Mouse (Mus musculus) left cerebral cortex, postnatal 14 days (tissue): Measurements from ENCODE around the gene Sh3bp5. TPM values are rescaled to one million over a fixed set of nuclear protein-coding genes. Genes with fewer than 3 reads are reported as not detected.

Experiments used
- DNase-seq, 2 experiments: peaks; one replicate each; pipeline ENCODE4 v3.0.0; 2021 to 2022; ENCODE audit warnings: low spot score in 2 of 2, mixed read lengths in 1 of 2
- intact Hi-C: fragments of 180-260 bp; cut with DNase I; formaldehyde crosslinking; loops from one replicate; pipeline ENCODE4 v1.15.1; 2025
- total RNA-seq, 2 experiments: library from RNA; stranded (reverse); gene quantifications; 2 replicates each; pipeline ENCODE4 v1.2.3; 2021

Gene Sh3bp5
- total RNA-seq, 2 experiments from 2014 or later, result 73.5 to 73.9 TPM

DNA sequence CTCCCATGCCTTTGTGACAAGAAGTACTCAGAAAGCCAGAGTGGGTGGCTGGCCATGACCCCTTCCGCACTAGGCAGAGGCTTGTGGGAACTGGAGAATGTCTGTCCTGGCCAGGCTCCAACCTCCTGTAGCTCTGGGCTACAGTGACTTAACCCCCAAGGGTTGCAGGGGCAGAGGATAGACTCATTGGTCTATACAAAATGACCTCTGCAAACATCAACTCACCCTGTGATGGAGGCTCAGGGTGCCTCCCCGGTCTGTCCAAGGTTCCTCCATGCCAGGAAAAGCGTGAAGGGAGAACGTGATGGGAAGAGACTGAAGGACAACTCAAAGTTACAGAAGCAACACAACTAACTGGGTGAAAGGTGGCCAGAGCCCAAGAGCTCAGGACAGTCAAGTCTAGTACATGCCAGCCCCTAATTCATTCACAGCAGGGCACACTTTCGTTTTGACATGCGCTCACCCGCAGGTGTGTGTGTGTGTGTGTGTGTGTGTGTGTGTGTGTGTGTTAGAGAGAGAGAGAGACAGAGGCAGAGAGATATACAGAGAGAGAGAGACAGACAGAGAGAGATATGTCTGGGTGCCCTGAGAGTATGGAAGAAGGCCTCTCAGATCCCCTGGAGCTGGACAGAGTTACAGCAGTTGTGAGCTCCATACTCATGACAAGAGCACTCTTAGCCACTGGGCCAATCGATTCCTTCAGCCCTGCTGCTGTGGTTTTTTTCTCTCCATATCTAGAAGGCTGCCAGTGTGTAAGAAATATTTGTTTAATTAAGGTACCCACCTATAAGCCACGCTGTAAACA lies 37.9 kb downstream of the Sh3bp5 start:
- intact Hi-C loops, result no loop called here
- DNase-seq, result no peak

- intact Hi-C loops, result no loop called here
- no peak for DNase-seq
These were observed 38.5 kb downstream of the Sh3bp5 start for GRCm38 (mm10) chr14:31397353-31397752.

- intact Hi-C loops, result no loop called here
- no peak for DNase-seq
These were observed 39.5 kb downstream of the Sh3bp5 start for GRCm38 (mm10) chr14:31396428-31396827.

- intact Hi-C loops, result no loop called here
- DNase-seq, result no peak
These were observed 40.2 kb downstream of the Sh3bp5 start for GRCm38 (mm10) chr14:31395629-31396199.

- intact Hi-C loops, result no loop called here
- DNase-seq, result no peak
These were observed 40.9 kb downstream of the Sh3bp5 start for GRCm38 (mm10) chr14:31394822-31395532.

DNA sequence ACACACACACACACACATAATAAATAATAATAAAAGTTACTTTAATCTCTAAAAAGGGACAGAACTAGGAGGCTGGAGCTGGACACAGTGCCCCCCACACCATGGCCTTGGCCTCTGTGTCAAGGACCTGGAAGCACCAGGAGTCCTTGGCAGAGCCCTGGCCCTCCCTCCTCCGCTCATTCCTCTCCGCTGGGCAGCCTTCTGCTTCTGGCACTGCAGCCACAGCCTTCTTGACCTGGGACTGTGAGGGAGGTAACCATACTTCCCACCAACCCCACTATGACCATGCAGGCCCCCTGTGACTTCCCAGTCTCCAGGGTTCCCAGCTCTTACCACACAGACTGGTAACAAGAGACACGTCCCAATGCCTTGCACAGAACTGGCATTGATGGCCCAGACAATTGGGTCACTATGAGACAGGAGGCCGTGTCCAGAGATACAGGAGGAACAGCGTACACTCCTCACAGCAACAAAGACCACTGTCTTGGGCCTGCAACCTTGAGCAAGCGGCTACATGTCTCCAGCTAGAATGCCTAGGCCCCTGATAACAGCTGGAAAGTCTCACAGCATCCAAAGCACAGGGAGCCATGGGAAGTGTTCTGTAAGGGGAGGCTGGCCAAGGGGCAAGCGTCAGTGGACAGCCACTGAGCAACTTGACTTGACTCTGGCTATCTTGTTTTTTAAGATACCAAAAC lies 41.8 kb downstream of the Sh3bp5 start:
- DNase-seq, result no peak

DNA sequence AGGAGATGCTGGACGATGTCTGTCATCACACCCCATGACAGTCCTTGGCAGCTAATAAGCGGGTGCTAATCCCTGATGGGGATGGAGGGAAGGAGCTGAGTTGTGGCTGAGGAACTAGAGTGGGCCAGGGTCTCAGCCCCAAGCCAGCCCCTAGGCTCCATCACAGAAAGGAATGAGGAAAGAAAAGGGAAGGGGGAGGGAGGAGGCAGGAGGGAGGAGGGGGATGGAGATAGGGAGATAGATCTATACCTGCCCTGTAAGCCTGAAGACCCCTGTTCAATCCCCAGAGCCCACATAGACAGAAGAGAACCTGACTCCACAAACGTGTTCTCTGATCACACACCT lies 42.4 kb downstream of the Sh3bp5 start:
- no peak for DNase-seq
- intact Hi-C loops, result no loop called here

More for the DNA sequence above, 41.8 kb downstream of the Sh3bp5 start:
- intact Hi-C loops, result no loop called here

DNA sequence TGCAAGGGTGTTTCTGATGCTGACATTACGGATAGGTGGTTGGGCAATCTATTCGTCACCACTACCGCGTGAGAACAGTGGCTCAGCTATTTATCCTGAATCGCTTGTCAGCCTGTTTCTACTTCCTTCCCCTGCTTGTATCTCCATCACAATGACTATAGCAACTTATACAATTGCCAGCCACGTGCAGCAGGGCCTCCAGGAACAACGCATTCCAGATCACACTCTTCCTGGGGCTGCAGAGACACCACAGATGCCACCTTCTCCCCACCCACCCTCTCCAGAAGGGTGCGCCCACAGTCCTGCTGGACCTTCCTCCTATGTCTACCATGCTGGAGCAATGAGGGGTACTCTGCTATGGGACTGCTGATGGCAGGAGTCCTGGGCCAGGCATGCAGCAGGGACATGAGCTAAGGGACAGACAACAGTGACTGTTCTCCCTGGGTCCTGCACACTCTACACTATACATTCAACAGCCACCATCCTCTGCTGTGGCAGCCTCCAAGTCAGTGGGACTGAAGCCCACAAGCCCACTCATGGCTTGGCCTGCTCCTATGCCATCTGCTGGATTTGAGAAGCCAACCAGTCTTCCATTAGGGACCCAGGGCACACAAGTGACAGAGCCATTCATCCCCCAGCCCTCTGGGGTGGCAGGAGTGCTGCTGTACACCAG lies 42.9 kb downstream of the Sh3bp5 start:
- intact Hi-C loops, result no loop called here
- peak; percentile 52 to 84 for DNase-seq

GRCm38 (mm10) chr14:31392300-31392699 lies 43.6 kb downstream of the Sh3bp5 start:
- intact Hi-C loops, result no loop called here
- DNase-seq, result no peak

GRCm38 (mm10) chr14:31389421-31390147 lies 46.3 kb downstream of the Sh3bp5 start:
- DNase-seq, result no peak
- intact Hi-C loops, result loop anchor here (5.0 kb wide), 1 partner anchor 83 kb away; no protein-coding TSS in a partner anchor

- intact Hi-C loops, result loop anchor here (5.0 kb wide), 1 partner anchor 84 kb away; no protein-coding TSS in a partner anchor
- no peak for DNase-seq
These were observed 47.6 kb downstream of the Sh3bp5 start for GRCm38 (mm10) chr14:31388086-31388872.

DNA sequence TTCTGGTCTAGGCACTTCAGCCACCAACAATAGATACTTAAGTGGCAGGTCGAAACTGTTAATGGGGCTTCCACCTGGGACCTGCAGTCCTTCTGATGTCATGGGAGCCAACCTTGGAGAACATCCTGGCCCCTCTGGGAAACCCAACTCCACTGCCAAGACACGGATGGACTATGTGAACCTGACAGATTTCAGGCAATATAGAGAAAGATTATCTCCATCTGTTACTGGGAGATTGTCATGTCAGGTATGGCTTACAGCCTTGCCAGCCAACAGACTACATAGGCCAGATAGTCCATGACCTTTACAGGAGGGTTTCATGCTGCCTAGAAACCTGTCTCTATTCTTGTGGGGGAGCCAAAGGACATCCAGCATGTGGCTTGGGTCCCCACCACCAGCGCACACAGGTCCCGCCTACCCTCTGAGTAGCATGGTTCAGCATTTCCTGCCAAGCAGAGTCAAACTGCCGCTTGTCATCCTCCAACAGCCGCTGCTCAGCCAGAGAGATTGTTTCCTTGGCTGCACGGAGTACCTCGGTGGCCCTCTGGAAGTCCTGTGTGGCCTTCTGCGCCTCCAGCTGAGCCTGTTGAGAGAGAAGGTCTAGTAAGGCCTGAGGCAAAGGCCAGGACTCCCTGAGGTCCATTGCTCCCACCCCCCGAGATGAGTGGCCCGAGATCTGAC lies 48.4 kb downstream of the Sh3bp5 start:
- no peak for DNase-seq

DNA sequence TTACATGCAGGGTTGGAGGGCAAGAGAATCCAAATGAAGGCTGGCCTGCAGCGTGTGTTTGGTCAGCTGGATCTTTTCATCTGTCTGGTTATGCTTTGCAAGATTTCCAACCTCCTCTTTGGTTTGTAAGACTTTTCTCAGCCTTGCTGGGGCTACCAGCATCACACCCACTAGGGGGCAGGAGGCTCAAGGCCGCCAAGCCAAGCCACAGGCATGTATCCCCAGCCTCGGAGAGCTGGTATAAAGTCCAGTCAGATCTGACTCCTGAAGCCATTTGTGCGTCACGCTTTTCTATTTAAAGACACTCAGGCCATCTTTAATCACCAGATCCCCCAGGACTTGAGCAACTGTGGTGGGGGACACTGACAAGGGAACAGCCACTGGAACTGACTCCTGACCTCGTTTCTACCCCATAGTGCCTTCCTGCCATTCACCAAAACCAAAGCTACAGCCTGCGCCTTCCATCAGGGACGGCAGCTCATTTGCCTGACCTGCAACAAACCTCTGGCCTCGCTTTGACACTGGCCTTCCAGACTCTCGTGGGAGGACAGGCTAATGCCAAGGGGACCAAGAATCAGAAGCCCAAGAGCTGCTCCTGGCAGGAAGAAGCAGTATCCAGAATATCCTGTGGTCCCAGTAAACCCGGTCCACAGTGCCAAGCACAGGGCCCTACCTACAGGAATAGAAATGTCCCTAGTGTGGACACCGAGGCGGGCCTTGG lies 49.7 kb downstream of the Sh3bp5 start:
- peak; percentile 76 to 81 for DNase-seq
- intact Hi-C loops, result loop anchor here (2.0 to 5.0 kb wide), 2 partner anchors 51 to 86 kb away; partner anchors contain the start of gene Sh3bp5

More for the DNA sequence above, 48.4 kb downstream of the Sh3bp5 start:
- intact Hi-C loops, result loop anchor here (5.0 kb wide), 1 partner anchor 85 kb away; no protein-coding TSS in a partner anchor

DNA sequence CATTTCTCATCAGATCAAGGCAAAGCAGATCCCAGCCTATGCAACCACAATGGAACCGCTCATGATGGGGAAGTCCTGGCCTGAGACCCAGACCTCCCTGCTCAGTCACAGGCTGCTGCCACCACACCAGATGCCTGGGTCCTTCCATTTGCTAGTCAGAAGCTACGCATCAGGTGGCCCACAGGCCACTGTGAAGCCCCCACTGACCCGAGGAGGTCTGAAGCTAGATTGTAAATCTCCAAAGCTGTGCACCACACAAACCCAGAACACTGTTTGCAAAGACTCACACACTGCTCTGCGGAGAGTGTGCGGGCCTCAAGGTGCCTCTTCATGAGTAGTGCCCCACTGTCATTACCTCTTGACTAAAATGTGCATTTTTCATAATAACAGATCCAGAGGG lies 50.5 kb downstream of the Sh3bp5 start:
- intact Hi-C loops, result loop anchor here (2.0 to 5.0 kb wide), 2 partner anchors 51 to 87 kb away; partner anchors contain the start of gene Sh3bp5
- no peak for DNase-seq

- DNase-seq, result no peak
- intact Hi-C loops, result loop anchor here (2.0 to 5.0 kb wide), 2 partner anchors 52 to 88 kb away; partner anchors contain the start of gene Sh3bp5
These were observed 51.2 kb downstream of the Sh3bp5 start for GRCm38 (mm10) chr14:31384366-31385323.
